Mouse (Mus musculus): ENCODE measurements around the gene Gm12845.
"Not testable (repeated sequence)": the region's sequence is repeated elsewhere in the genome, so short reads cannot be mapped to it uniquely, and the experiment has no call there.

The Gm12845 gene

GRCm38 (mm10) chr4:117724112-117724511, at the start of gene Gm12845:
Gm12845 (plus strand) TSS chr4:117724412.
- no peak for DNase-seq

GRCm38 (mm10) chr4:117676903-117677302, 47.3 kb upstream of the Gm12845 start:
- peak; percentile 82 for DNase-seq

GRCm38 (mm10) chr4:117680963-117681362, 43.2 kb upstream of the Gm12845 start:
- no peak for DNase-seq

GRCm38 (mm10) chr4:117681931-117682461, 42.2 kb upstream of the Gm12845 start, which contains the start of gene Dmap1:
Dmap1 (minus strand) TSS chr4:117682273.
- DNase-seq: peak; percentile 89

GRCm38 (mm10) chr4:117682463-117682862, 41.7 kb upstream of the Gm12845 start:
- DNase-seq: no peak

- DNase-seq: no peak
Measured at GRCm38 (mm10) chr4:117683048-117683768, 41.0 kb upstream of the Gm12845 start.

- DNase-seq: no peak
Measured at GRCm38 (mm10) chr4:117686354-117686753, 37.9 kb upstream of the Gm12845 start.

- peak; percentile 50 for DNase-seq
Measured at GRCm38 (mm10) chr4:117705361-117705760, 18.9 kb upstream of the Gm12845 start.

GRCm38 (mm10) chr4:117708780-117709550, 15.2 kb upstream of the Gm12845 start:
- peak; percentile 16 for DNase-seq

- no peak for DNase-seq
Measured at GRCm38 (mm10) chr4:117712314-117712713, 11.9 kb upstream of the Gm12845 start.

GRCm38 (mm10) chr4:117713303-117714098, 10.7 kb upstream of the Gm12845 start:
- DNase-seq: no peak

- no peak for DNase-seq
Measured at GRCm38 (mm10) chr4:117731926-117732325, 7.7 kb downstream of the Gm12845 start.

GRCm38 (mm10) chr4:117737559-117737958, 13.3 kb downstream of the Gm12845 start:
- DNase-seq: peak; percentile 18

GRCm38 (mm10) chr4:117752469-117752868, 28.3 kb downstream of the Gm12845 start:
- DNase-seq: not testable (repeated sequence)

GRCm38 (mm10) chr4:117760151-117760550, 35.9 kb downstream of the Gm12845 start:
- DNase-seq: no peak

- DNase-seq: no peak
Measured at GRCm38 (mm10) chr4:117765416-117765815, 41.2 kb downstream of the Gm12845 start, which contains the start of gene Klf17. Klf17 (minus strand) TSS chr4:117765648.

- DNase-seq: peak; percentile 84
Measured at GRCm38 (mm10) chr4:117770935-117771334, 46.7 kb downstream of the Gm12845 start.

- DNase-seq: no peak
Measured at GRCm38 (mm10) chr4:117772960-117773359, 48.7 kb downstream of the Gm12845 start.
